Comparison of ENCODE assay signal across 31 mouse cellular contexts in genomic region chr19:30924032-30924431, GRCm38 (mm10).
DNase-seq lines count a peak whose midpoint lies in the region; ATAC-seq and TF ChIP-seq lines count a peak whose summit lies in the region.
"Had no signal": no experiment of that assay in that cellular context is flagged by ENCODE, and none has a peak within 500 bp of the region (broad histone marks: within the 10 kb centered on the region; RNA-seq: fewer than 3 reads in every experiment).

No protein-coding gene starts in this region.

- POLR2A ChIA-PET in Patski (lab: Charles Lee): no interaction called here

- TF ChIP-seq CTCF in Patski (IDR thresholded peaks at IDR 0.05): no peak

- no peaks in the 10 kb centered on the region for H3K4me1 ChIP-seq in midbrain, embryonic 16.5 days (ENCODE audit: control insufficient read depth, insufficient read depth, low read length)
- H3K4me1 ChIP-seq: forebrain, embryonic 13.5 days; heart, embryonic 10.5 days; heart, embryonic 15.5 days; hindbrain, embryonic 12.5 days; limb, embryonic 12.5 days; liver, embryonic 15.5 days had no signal

- 96% methylated on average over 1 of the region's 1 CpGs for WGBS in midbrain, embryonic 16.5 days

- H3K36me3 ChIP-seq in midbrain, embryonic 16.5 days (ENCODE audit: control insufficient read depth, insufficient read depth, low read length): no peaks in the 10 kb centered on the region
- H3K36me3 ChIP-seq: heart, embryonic 10.5 days; heart, embryonic 15.5 days; hindbrain, embryonic 12.5 days; limb, embryonic 12.5 days; liver, embryonic 15.5 days had no signal

- peaks cover 6% of the 10 kb centered on the region for H3K27me3 ChIP-seq in Patski
- H3K27me3 ChIP-seq in midbrain, embryonic 16.5 days (ENCODE audit: control insufficient read depth, insufficient read depth, low read depth, low read length): no peaks in the 10 kb centered on the region
- H3K27me3 ChIP-seq: forebrain, embryonic 13.5 days; heart, embryonic 15.5 days; hindbrain, embryonic 12.5 days; limb, embryonic 12.5 days; liver, embryonic 15.5 days had no signal

- H3K27ac ChIP-seq in midbrain, embryonic 16.5 days (ENCODE audit: low read length): no peak overlapping the region
- H3K27ac ChIP-seq: forebrain, embryonic 13.5 days; heart, embryonic 10.5 days; heart, embryonic 15.5 days; hindbrain, embryonic 12.5 days; hindbrain, postnatal 0 days; layer of hippocampus, adult 2 months; left cerebral cortex, adult 2 months; limb, embryonic 12.5 days; liver, embryonic 15.5 days; stomach, postnatal 0 days had no signal

- DNase-seq in 3T3-L1 (ENCODE audit: low read depth, low spot score): peak; percentile 44
- DNase-seq in CD4-positive, CD25-positive, alpha-beta regulatory T cell, adult 2 months (ENCODE audit: low read depth, low spot score): peak; percentile 9
- peak; percentile 25 for DNase-seq in Patski (ENCODE audit: low read depth, low spot score)
- DNase-seq in kidney, postnatal 10 days: no peak
- no peak for DNase-seq in spleen, adult 18-20 months
- DNase-seq: adrenal gland, postnatal 25 days; cerebellum, adult 11-12 months; cerebellum, adult 9-11 months; gastrocnemius, postnatal 14 days; kidney, adult 9 months; kidney, postnatal 25 days; lung, embryonic 14.5 days; lung, postnatal 36 days; retina, postnatal 1 day; right cerebral cortex, postnatal 14 days; thymus, adult 18-20 months; thymus, postnatal 4 days had no signal

- no peak overlapping the region for H3K9ac ChIP-seq in midbrain, embryonic 16.5 days (ENCODE audit: low read depth, low read length)
- H3K9ac ChIP-seq: forebrain, embryonic 13.5 days; heart, embryonic 15.5 days; hindbrain, embryonic 12.5 days; limb, embryonic 12.5 days; liver, embryonic 15.5 days; lung, embryonic 14.5 days had no signal

- CTCF ChIA-PET in Patski (lab: Charles Lee): no interaction called here

- in situ Hi-C loops in Patski (cut with MboI; ENCODE audit: low pct_unique_long_range_greater_than_20kb): no loop called here

- H3K9me3 ChIP-seq in midbrain, embryonic 16.5 days (replicated peaks; ENCODE audit: control insufficient read depth, low read length, poor library complexity, severe bottlenecking): no peaks in the 10 kb centered on the region
- H3K9me3 ChIP-seq: forebrain, embryonic 13.5 days; heart, embryonic 10.5 days; heart, embryonic 15.5 days; hindbrain, embryonic 12.5 days; limb, embryonic 12.5 days; liver, embryonic 15.5 days had no signal

- H3K4me2 ChIP-seq in midbrain, embryonic 16.5 days (ENCODE audit: low read length): no peak overlapping the region
- H3K4me2 ChIP-seq: forebrain, embryonic 13.5 days; heart, embryonic 15.5 days; hindbrain, embryonic 12.5 days; limb, embryonic 12.5 days; liver, embryonic 15.5 days; lung, embryonic 14.5 days; midbrain, embryonic 11.5 days had no signal

- ATAC-seq in Patski: no peak
- peak; percentile 56 for ATAC-seq in inflammation-experienced regulatory T-cells, adult 6 months
- ATAC-seq in midbrain, embryonic 16.5 days: no peak
- ATAC-seq: forebrain, embryonic 13.5 days; hindbrain, postnatal 0 days; intestine, postnatal 0 days had no signal

- H3K4me3 ChIP-seq in midbrain, embryonic 16.5 days (ENCODE audit: low read depth, low read length): no peak overlapping the region
- H3K4me3 ChIP-seq: forebrain, embryonic 13.5 days; heart, embryonic 10.5 days; heart, embryonic 15.5 days; hindbrain, embryonic 12.5 days; layer of hippocampus, adult 2 months; left cerebral cortex, adult 2 months; limb, embryonic 12.5 days; liver, embryonic 15.5 days had no signal

Comparison
In these comparisons a context has a peak if more than half of its experiments do, and no peak if none do; other contexts are left out.
1. DNase-seq: peak in 3T3-L1 (single experiment), CD4-positive, CD25-positive, alpha-beta regulatory T cell, adult 2 months (single experiment) and Patski (single experiment); none in kidney, postnatal 10 days (single experiment) and spleen, adult 18-20 months (0 of 2).